Mouse (Mus musculus) forebrain, embryonic 11.5 days (tissue): Measurements from ENCODE around the gene Dand5. TPM values are rescaled to one million over a fixed set of nuclear protein-coding genes. Genes with fewer than 3 reads are reported as not detected.

Experiments
- ATAC-seq: fragments of 200-750 bp; cut with Nextera tagmentation; replicated peaks from 2 replicates; pipeline ENCODE4 v1.8.0; 2017; ENCODE audit warnings: moderate TSS enrichment; ENCODE audit not compliant: low FRiP score
- DNase-seq: peaks from one replicate; pipeline ENCODE4 v3.0.0-alpha.2; 2017; ENCODE audit warnings: low spot score
- H3K27ac ChIP-seq: fragments of 300-500 bp; sonication (generic); 2 replicates; pipeline ENCODE4 v1.5.1; 2014; ENCODE audit warnings: low read depth, low read length
- H3K27me3 ChIP-seq: fragments of 300-500 bp; sonication (generic); 2 replicates; pipeline ENCODE4 v1.6.1; 2014; ENCODE audit warnings: mild to moderate bottlenecking, low read length, mixed read lengths; ENCODE audit not compliant: control insufficient read depth, insufficient read depth
- H3K36me3 ChIP-seq: fragments of 300-500 bp; sonication (generic); 2 replicates; pipeline ENCODE4 v1.6.1; 2014; ENCODE audit warnings: mild to moderate bottlenecking, low read length, moderate library complexity, mixed read lengths; ENCODE audit not compliant: control insufficient read depth, insufficient read depth
- H3K4me1 ChIP-seq: fragments of 300-500 bp; sonication (generic); replicated peaks from 2 replicates; pipeline ENCODE4 v1.6.1; 2014; ENCODE audit warnings: low read length, mixed read lengths; ENCODE audit not compliant: control insufficient read depth, insufficient read depth
- H3K4me2 ChIP-seq: fragments of 300-500 bp; sonication (generic); 2 replicates; pipeline ENCODE4 v1.6.1; 2014; ENCODE audit warnings: low read depth, mild to moderate bottlenecking, low read length, moderate library complexity, mixed read lengths; ENCODE audit not compliant: severe bottlenecking
- H3K4me3 ChIP-seq: fragments of 300-500 bp; sonication (generic); 2 replicates; pipeline ENCODE4 v1.5.1; 2014; ENCODE audit warnings: low read depth, low read length
- H3K9ac ChIP-seq: fragments of 300-500 bp; sonication (generic); 2 replicates; pipeline ENCODE4 v1.6.1; 2014; ENCODE audit warnings: low read length
- H3K9me3 ChIP-seq: fragments of 300-500 bp; sonication (generic); 2 replicates; pipeline ENCODE4 v1.6.1; 2016; ENCODE audit warnings: low read length, mixed read lengths; ENCODE audit not compliant: control insufficient read depth
- WGBS: fragments of 180-500 bp; shearing (Covaris S2); extraction: QIAGEN DNeasy Blood & Tissue Kit; methylation state at CpG from one replicate; pipeline ENCODE4 v1.1.7; 2014; 5-methylcytosine and 5-hydroxymethylcytosine counted together
- polyA plus RNA-seq: library from polyadenylated mRNA; unstranded; fragments of >200 nt; fragmentation: Nextera tagmentation; extraction: Ambion mirVana; gene quantifications from 2 replicates; pipeline ENCODE4 v1.2.1, GENCODE M21; 2014

Dand5 gene
- polyA plus RNA-seq, 1 experiment from 2014 or later = 5.5 TPM

- Histone ChIP-seq H3K9ac (peak overlapping the region; percentile 49), H3K27ac (peak overlapping the region; percentile 37; the same call in 1 of the 2 replicates), H3K4me2 (peak overlapping the region; percentile 52; the same call in 1 of the 2 replicates), H3K27me3 (peaks cover 17% of the 10 kb centered on the region), H3K9me3 (no peaks in the 10 kb centered on the region), H3K4me3 (peak overlapping the region; percentile 4; the same call in 1 of the 2 replicates), H3K4me1 (peaks cover 21% of the 10 kb centered on the region), H3K36me3 (no peaks in the 10 kb centered on the region)
- ATAC-seq (0 out of 2 replicates have a peak, but pooled peaks have one; percentile 2), DNase-seq (no peak)
- 16% methylated on average over 10 of the region's 10 CpGs for WGBS
These were observed 11.3 kb downstream of the Dand5 start for GRCm38 (mm10) chr8:84811303-84811702.

- Histone ChIP-seq H3K9me3 (peaks cover 3% of the 10 kb centered on the region), H3K36me3 (no peaks in the 10 kb centered on the region), H3K4me3 (peak overlapping the region; percentile 4; the same call in 1 of the 2 replicates), H3K27ac (peak overlapping the region; percentile 37; the same call in 1 of the 2 replicates), H3K4me1 (peaks cover 21% of the 10 kb centered on the region), H3K27me3 (peaks cover 17% of the 10 kb centered on the region), H3K4me2 (peak overlapping the region; percentile 52; the same call in 1 of the 2 replicates), H3K9ac (peak overlapping the region; percentile 49)
- WGBS = under 1% methylated on average over 32 of the region's 32 CpGs
- DNase-seq = peak; percentile 99
- peak; percentile 89 for ATAC-seq
These were observed 11.7 kb downstream of the Dand5 start for GRCm38 (mm10) chr8:84810896-84811295.

- no peak for ATAC-seq
- Histone ChIP-seq H3K27me3 (peaks cover 20% of the 10 kb centered on the region), H3K4me2 (no peak overlapping the region), H3K4me3 (no peak overlapping the region), H3K36me3 (no peaks in the 10 kb centered on the region), H3K9ac (no peak overlapping the region), H3K4me1 (peaks cover 17% of the 10 kb centered on the region), H3K27ac (no peak overlapping the region), H3K9me3 (peaks cover 4% of the 10 kb centered on the region)
- DNase-seq = no peak
- WGBS = 73% methylated on average over 5 of the region's 5 CpGs
These were observed 12.7 kb downstream of the Dand5 start for GRCm38 (mm10) chr8:84809941-84810280.

- peaks cover 4% of the 10 kb centered on the region for H3K9me3 ChIP-seq
- WGBS = 55% methylated on average over 12 of the region's 12 CpGs
- peaks cover 12% of the 10 kb centered on the region for H3K4me1 ChIP-seq
- H3K4me3 ChIP-seq = no peak overlapping the region
- no peak for DNase-seq
- ATAC-seq = 0 out of 2 replicates have a peak, but pooled peaks have one; percentile 15
- no peak overlapping the region for H3K9ac ChIP-seq
- no peak overlapping the region for H3K27ac ChIP-seq
- peaks cover 22% of the 10 kb centered on the region for H3K27me3 ChIP-seq
- H3K36me3 ChIP-seq = no peaks in the 10 kb centered on the region
- H3K4me2 ChIP-seq = no peak overlapping the region
These were observed 13.3 kb downstream of the Dand5 start for GRCm38 (mm10) chr8:84809109-84809940.

GRCm38 (mm10) chr8:84806031-84806430 lies 16.6 kb downstream of the Dand5 start:
- H3K9me3 ChIP-seq = peaks cover 4% of the 10 kb centered on the region
- H3K4me2 ChIP-seq = no peak overlapping the region
- peaks cover 32% of the 10 kb centered on the region for H3K27me3 ChIP-seq
- peaks cover 7% of the 10 kb centered on the region for H3K4me1 ChIP-seq
- WGBS = 98% methylated on average over 5 of the region's 5 CpGs
- no peak for ATAC-seq
- H3K9ac ChIP-seq = no peak overlapping the region
- no peak overlapping the region for H3K27ac ChIP-seq
- no peak for DNase-seq
- H3K36me3 ChIP-seq = no peaks in the 10 kb centered on the region
- no peak overlapping the region for H3K4me3 ChIP-seq

GRCm38 (mm10) chr8:84799999-84800831 lies 22.4 kb downstream of the Dand5 start, which contains the start of gene Nfix:
Nfix (minus strand) TSS chr8:84800344.
- Histone ChIP-seq H3K27me3 (peaks cover 77% of the 10 kb centered on the region), H3K36me3 (no peaks in the 10 kb centered on the region), H3K9me3 (no peaks in the 10 kb centered on the region), H3K4me2 (peak within 1 kb of the TSS; percentile 79), H3K9ac (peak within 1 kb of the TSS; percentile 86), H3K4me3 (peak within 1 kb of the TSS; percentile 80), H3K27ac (no peak within 1 kb of the TSS; the same call in 1 of the 2 replicates), H3K4me1 (peaks cover 3% of the 10 kb centered on the region; the same call in 1 of the 2 replicates)
- peak; percentile 40; the same call in 1 of the 2 replicates for ATAC-seq
- 2% methylated on average over 80 of the region's 125 CpGs for WGBS
- peak; percentile 81 for DNase-seq

GRCm38 (mm10) chr8:84799136-84799931 lies 23.3 kb downstream of the Dand5 start:
- no peaks in the 10 kb centered on the region for H3K9me3 ChIP-seq
- H3K9ac ChIP-seq = peak overlapping the region; percentile 86
- no peak; the same call in 1 of the 2 replicates for ATAC-seq
- H3K36me3 ChIP-seq = no peaks in the 10 kb centered on the region
- DNase-seq = peak; percentile 77
- WGBS = under 1% methylated on average over 79 of the region's 108 CpGs
- H3K4me3 ChIP-seq = peak overlapping the region; percentile 80
- peaks cover 72% of the 10 kb centered on the region for H3K27me3 ChIP-seq
- H3K4me1 ChIP-seq = peaks cover 8% of the 10 kb centered on the region; the same call in 1 of the 2 replicates
- peak overlapping the region; percentile 79 for H3K4me2 ChIP-seq
- H3K27ac ChIP-seq = no peak overlapping the region; the same call in 1 of the 2 replicates
